Mouse (Mus musculus) lung, embryonic 15.5 days (tissue): ENCODE data around the gene Ccdc89. TPM values are rescaled to one million over a fixed set of nuclear protein-coding genes. Genes with fewer than 3 reads are reported as not detected.

ENCODE experiments used
- ATAC-seq: fragments of 200-750 bp; cut with Nextera tagmentation; 2 replicates; pipeline ENCODE4 v1.8.0; 2017; ENCODE audit warnings: moderate number of reproducible peaks, borderline replicate concordance; ENCODE audit not compliant: low FRiP score, low TSS enrichment; ENCODE audit errors: extremely low read depth
- H3K27ac ChIP-seq: fragments of 300-500 bp; sonication (generic); 2 replicates; pipeline ENCODE4 v1.5.1; 2015; ENCODE audit warnings: moderate library complexity, mild to moderate bottlenecking, inconsistent platforms
- H3K27me3 ChIP-seq: fragments of 300-500 bp; sonication (generic); 2 replicates; pipeline ENCODE4 v1.6.1; 2015; ENCODE audit warnings: inconsistent platforms
- H3K36me3 ChIP-seq: fragments of 300-500 bp; sonication (generic); 2 replicates; pipeline ENCODE4 v1.6.1; 2015; ENCODE audit warnings: inconsistent platforms
- H3K4me1 ChIP-seq: fragments of 300-500 bp; sonication (generic); 2 replicates; pipeline ENCODE4 v1.6.1; 2015; ENCODE audit warnings: inconsistent platforms
- H3K4me2 ChIP-seq: fragments of 300-500 bp; sonication (generic); 2 replicates; pipeline ENCODE4 v1.6.1; 2015; ENCODE audit warnings: inconsistent platforms, mild to moderate bottlenecking, moderate library complexity
- H3K4me3 ChIP-seq: fragments of 300-500 bp; sonication (generic); 2 replicates; pipeline ENCODE4 v1.5.1; 2015; ENCODE audit warnings: mild to moderate bottlenecking, inconsistent platforms
- H3K9ac ChIP-seq: fragments of 300-500 bp; sonication (generic); 2 replicates; pipeline ENCODE4 v1.6.1; 2015; ENCODE audit warnings: inconsistent platforms
- H3K9me3 ChIP-seq: fragments of 300-500 bp; sonication (generic); 2 replicates; pipeline ENCODE4 v1.6.1; 2016; ENCODE audit warnings: inconsistent platforms
- WGBS: fragments of 180-500 bp; shearing (Covaris S2); methylation state at CpG from one replicate; pipeline ENCODE4 v1.1.7; 2015; 5-methylcytosine and 5-hydroxymethylcytosine counted together
- polyA plus RNA-seq: library from polyadenylated mRNA; unstranded; fragments of >200 nt; fragmentation: Nextera tagmentation; extraction: Ambion mirVana; gene quantifications from 2 replicates; pipeline ENCODE4 v1.2.1, GENCODE M21; 2015

Gene Ccdc89
- polyA plus RNA-seq, result 1.6 TPM in 2 replicates

DNA sequence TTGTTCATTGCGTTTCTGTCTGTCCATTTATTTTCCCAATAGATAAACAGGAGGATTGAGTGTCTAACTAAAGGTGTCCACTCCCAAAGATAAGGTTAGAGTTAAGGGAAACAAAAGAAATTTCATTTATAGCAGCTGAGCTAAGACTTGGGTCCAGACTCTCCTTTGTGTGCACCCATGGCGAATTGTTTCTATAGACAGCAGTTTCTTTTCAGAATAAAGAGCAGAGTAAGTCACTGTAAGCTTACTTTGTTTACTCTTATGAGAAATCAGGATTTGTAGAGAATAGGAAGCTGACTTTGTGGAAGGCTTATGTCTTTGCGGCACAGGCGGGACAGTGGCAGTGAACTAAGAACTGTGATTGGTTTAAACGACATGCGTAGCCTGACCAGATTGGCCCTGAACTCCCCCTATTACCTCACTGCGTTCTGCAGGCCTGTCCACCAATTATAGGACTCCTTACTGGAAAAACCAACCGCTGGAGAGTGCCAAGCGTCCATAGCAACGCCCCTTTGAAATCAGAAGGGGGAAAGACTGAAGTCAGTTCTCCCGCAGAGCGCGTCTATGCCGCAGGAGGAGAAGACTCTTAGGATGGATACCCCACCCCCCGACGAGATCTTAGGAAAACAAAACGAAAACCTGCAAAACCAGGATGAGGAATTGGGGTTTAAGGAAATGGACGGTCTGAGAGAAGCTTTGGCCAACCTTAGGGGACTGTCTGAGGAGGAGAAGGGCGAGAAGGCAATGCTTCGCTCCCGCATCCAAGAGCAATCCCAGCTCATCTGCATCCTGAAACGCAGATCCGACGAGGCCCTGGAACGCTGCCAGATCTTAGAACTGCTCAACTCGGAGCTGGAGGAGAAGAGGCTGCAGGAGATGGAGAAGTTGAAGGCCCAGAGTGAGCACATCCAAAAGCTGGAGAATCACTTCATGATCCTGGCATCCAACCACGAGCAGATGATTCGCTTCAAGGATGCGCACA, at the start of gene Ccdc89:
Ccdc89 (plus strand) TSS at position 558 of the 982 bp plus-strand sequence.
- WGBS, result 20% methylated on average over 29 of the region's 29 CpGs
- H3K27ac ChIP-seq, result peak within 1 kb of the TSS; percentile 31; the same call in 1 of the 2 replicates
- ATAC-seq, result peak; percentile 100

GRCm38 (mm10) chr7:90384411-90384810, 42.0 kb upstream of the Ccdc89 start:
- H3K27me3 ChIP-seq, result no peaks in the 10 kb centered on the region
- no peak for ATAC-seq
- no peak overlapping the region for H3K27ac ChIP-seq
- H3K9me3 ChIP-seq, result no peaks in the 10 kb centered on the region
- H3K4me1 ChIP-seq, result no peaks in the 10 kb centered on the region
- no peaks in the 10 kb centered on the region for H3K36me3 ChIP-seq
- no peak overlapping the region for H3K4me3 ChIP-seq
- WGBS, result 72% methylated on average over 2 of the region's 2 CpGs
- no peak overlapping the region for H3K4me2 ChIP-seq
- H3K9ac ChIP-seq, result no peak overlapping the region

More for the DNA sequence above, at the start of gene Ccdc89:
- H3K4me1 ChIP-seq, result peaks cover 8% of the 10 kb centered on the region
- peak within 1 kb of the TSS; percentile 39 for H3K9ac ChIP-seq
- peak within 1 kb of the TSS; percentile 79 for H3K4me2 ChIP-seq
- no peaks in the 10 kb centered on the region for H3K27me3 ChIP-seq
- H3K4me3 ChIP-seq, result peak within 1 kb of the TSS; percentile 43
- no peaks in the 10 kb centered on the region for H3K9me3 ChIP-seq
- no peaks in the 10 kb centered on the region for H3K36me3 ChIP-seq

DNA sequence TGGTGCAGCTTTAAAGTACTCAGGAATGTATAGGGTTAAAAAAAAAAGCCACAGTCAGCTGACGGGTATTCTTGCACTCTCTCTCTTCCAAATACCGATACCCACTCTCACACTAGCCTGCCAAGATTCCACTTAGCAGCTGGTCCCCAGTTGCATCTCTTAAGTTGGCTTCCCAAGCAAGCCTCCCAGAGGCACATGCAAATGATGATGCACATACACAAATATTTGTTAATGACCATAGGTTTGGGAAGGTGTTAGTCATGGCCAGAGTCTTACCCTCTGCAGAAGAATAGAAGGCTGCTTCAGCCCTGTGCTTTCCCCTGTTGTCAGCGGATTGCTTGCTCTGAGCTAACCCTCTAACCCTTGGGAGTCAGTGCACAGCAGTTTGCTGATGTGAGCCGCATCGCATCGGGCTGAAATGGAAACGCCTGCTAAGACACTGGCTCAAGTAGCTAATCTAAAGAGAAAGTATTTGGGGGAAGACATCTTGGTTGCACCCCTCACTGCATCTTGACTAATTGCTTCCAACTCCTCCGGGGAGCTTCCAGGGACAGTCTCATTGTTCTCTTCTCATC, 39.4 kb upstream of the Ccdc89 start:
- ATAC-seq, result no peak
- Histone ChIP-seq H3K36me3 (no peaks in the 10 kb centered on the region), H3K9me3 (no peaks in the 10 kb centered on the region), H3K9ac (no peak overlapping the region), H3K27me3 (no peaks in the 10 kb centered on the region), H3K4me2 (peak overlapping the region; percentile 22; the same call in 1 of the 2 replicates), H3K4me1 (no peaks in the 10 kb centered on the region), H3K4me3 (no peak overlapping the region), H3K27ac (no peak overlapping the region)
- WGBS, result 11% methylated on average over 8 of the region's 8 CpGs

- H3K4me2 ChIP-seq, result no peak overlapping the region
- no peak overlapping the region for H3K9ac ChIP-seq
Observed at GRCm38 (mm10) chr7:90389765-90390164, 36.6 kb upstream of the Ccdc89 start.

GRCm38 (mm10) chr7:90395073-90395472, 31.3 kb upstream of the Ccdc89 start:
- H3K36me3 ChIP-seq, result no peaks in the 10 kb centered on the region
- no peak overlapping the region for H3K4me3 ChIP-seq
- 16% methylated on average over 4 of the region's 4 CpGs for WGBS
- ATAC-seq, result no peak
- no peak overlapping the region for H3K27ac ChIP-seq
- no peak overlapping the region for H3K4me2 ChIP-seq
- no peaks in the 10 kb centered on the region for H3K27me3 ChIP-seq
- no peaks in the 10 kb centered on the region for H3K9me3 ChIP-seq
- no peak overlapping the region for H3K9ac ChIP-seq
- H3K4me1 ChIP-seq, result peaks cover 3% of the 10 kb centered on the region; the same call in 1 of the 2 replicates

More at GRCm38 (mm10) chr7:90389765-90390164, 36.6 kb upstream of the Ccdc89 start:
- Histone ChIP-seq H3K27ac (no peak overlapping the region; the same call in 1 of the 2 replicates), H3K9me3 (no peaks in the 10 kb centered on the region), H3K27me3 (no peaks in the 10 kb centered on the region), H3K36me3 (no peaks in the 10 kb centered on the region), H3K4me1 (no peaks in the 10 kb centered on the region), H3K4me3 (no peak overlapping the region)
- ATAC-seq, result no peak
- WGBS, result 35% methylated on average over 3 of the region's 3 CpGs

DNA sequence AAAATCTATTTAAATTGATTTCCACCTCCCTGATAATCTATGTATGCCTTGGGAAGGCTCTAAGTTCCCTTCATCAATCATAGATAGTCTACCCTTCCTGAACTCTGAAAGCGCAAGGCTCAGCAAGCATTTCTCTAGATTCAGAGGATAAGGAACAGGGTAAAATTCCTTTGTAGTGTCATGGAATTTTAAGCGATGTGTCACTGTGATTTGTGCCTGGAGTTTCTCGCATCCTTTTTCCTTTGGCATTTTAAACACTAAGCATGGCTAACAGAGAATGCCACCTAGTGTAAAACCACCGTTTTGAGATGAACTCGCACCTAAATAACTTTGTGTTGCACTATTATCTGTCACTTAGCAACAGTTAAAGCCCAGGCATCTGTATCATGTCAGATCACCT, 30.4 kb upstream of the Ccdc89 start:
- no peak overlapping the region for H3K9ac ChIP-seq
- no peaks in the 10 kb centered on the region for H3K9me3 ChIP-seq
- peaks cover 3% of the 10 kb centered on the region; the same call in 1 of the 2 replicates for H3K4me1 ChIP-seq
- H3K27ac ChIP-seq, result no peak overlapping the region
- H3K27me3 ChIP-seq, result no peaks in the 10 kb centered on the region
- H3K4me3 ChIP-seq, result no peak overlapping the region
- no peak overlapping the region for H3K4me2 ChIP-seq
- WGBS, result 44% methylated on average over 5 of the region's 5 CpGs
- no peak for ATAC-seq
- H3K36me3 ChIP-seq, result no peaks in the 10 kb centered on the region

DNA sequence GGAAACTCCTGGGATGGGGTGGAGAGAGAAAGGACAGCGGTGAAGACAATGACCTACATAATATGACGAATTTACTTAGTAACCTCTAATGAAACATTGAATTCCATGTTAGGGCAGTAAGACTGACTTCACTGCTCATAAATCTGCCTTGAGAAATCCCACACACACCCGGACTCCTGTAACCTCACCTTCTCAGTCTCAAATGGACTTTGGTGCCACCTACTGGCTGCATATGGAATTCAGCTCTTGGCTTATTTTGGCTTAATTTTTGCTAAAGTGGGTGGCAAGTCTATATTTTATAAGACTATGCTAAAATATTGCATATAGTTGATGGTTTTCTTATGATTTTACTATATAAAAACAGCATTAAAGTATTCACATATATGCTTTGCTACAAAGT, 16.4 kb upstream of the Ccdc89 start:
- 35% methylated on average over 3 of the region's 3 CpGs for WGBS
- H3K27me3 ChIP-seq, result no peaks in the 10 kb centered on the region
- H3K4me1 ChIP-seq, result no peaks in the 10 kb centered on the region
- H3K9me3 ChIP-seq, result no peaks in the 10 kb centered on the region
- no peak overlapping the region for H3K4me3 ChIP-seq
- no peak overlapping the region for H3K9ac ChIP-seq
- ATAC-seq, result no peak; the same call in 1 of the 2 replicates
- no peak overlapping the region for H3K27ac ChIP-seq
- no peaks in the 10 kb centered on the region for H3K36me3 ChIP-seq
- no peak overlapping the region for H3K4me2 ChIP-seq

DNA sequence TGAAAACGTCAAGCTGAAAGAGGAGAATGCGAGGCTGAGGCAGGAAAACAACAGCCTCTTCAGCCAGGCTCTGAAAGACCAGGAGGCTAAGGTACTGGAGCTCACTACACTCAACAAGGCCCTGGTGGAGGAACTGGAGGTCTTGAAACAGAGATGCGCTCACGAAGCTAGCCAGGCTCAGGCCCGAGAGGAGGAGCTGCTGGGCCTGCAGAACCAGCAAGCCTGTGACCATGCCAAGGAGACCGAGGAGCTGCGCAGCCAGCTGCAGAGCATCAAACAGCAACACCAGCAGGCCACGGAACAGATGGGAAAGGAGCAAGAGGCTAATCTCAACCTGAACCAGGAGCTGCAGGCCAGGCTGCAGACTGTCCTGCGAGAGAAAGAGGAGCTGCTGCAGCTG, 629 bp downstream of the Ccdc89 start:
- Histone ChIP-seq H3K9me3 (no peaks in the 10 kb centered on the region), H3K4me1 (peaks cover 8% of the 10 kb centered on the region), H3K4me3 (peak overlapping the region; percentile 43), H3K27me3 (no peaks in the 10 kb centered on the region), H3K36me3 (no peaks in the 10 kb centered on the region), H3K9ac (peak overlapping the region; percentile 39; the same call in 1 of the 2 replicates), H3K27ac (no peak overlapping the region), H3K4me2 (peak overlapping the region; percentile 79)
- 57% methylated on average over 9 of the region's 9 CpGs for WGBS
- no peak for ATAC-seq

DNA sequence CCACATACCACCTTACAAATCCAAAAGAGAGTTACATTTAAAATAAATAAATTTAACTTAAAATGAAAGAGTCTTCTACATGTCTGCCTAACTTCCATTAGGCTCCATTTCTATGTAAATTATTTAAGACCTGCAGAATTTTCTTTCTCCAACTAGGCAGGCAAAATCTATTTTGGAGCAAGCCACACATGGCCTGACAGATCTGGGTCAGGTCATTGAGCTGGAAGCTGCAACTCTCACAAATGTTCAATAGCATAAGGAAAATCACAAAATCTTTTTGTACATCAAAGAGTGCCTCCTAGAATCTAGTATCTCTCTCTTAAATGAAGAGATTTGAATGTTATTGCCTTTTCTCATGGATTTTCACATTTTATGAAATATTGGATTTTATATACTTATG, 5.8 kb downstream of the Ccdc89 start:
- Histone ChIP-seq H3K4me2 (no peak overlapping the region), H3K9ac (no peak overlapping the region), H3K9me3 (no peaks in the 10 kb centered on the region), H3K27ac (no peak overlapping the region), H3K27me3 (no peaks in the 10 kb centered on the region), H3K4me1 (no peaks in the 10 kb centered on the region), H3K4me3 (no peak overlapping the region), H3K36me3 (no peaks in the 10 kb centered on the region)
- no peak for ATAC-seq

DNA sequence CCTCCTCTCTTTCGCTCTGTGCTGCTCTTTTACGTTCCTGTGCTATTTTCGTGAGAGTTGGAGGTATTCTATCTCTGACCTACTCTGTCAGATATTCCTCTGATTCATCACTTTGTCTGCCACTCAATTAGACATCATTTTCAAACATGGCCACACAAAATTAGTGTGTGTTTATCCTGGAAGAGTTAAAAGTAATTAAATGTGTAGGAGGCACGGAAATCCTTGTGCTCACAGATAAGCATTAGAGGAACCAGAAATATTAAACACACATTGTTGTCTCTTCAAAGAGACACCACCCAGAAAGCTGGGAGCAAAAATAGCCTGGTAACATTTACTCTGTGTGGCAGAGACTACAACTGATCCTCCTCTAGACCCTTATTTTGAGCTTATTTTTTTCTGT, 13.7 kb downstream of the Ccdc89 start:
- Histone ChIP-seq H3K4me3 (no peak overlapping the region), H3K9ac (no peak overlapping the region), H3K27me3 (no peaks in the 10 kb centered on the region), H3K4me2 (no peak overlapping the region), H3K36me3 (no peaks in the 10 kb centered on the region), H3K9me3 (no peaks in the 10 kb centered on the region), H3K27ac (no peak overlapping the region), H3K4me1 (no peaks in the 10 kb centered on the region)
- WGBS, result 69% methylated on average over 4 of the region's 4 CpGs
- ATAC-seq, result no peak

- WGBS, result 10% methylated on average over 4 of the region's 4 CpGs
- Histone ChIP-seq H3K36me3 (0 out of 2 replicates have a peak, but pooled peaks cover 2% of the 10 kb centered on the region), H3K9me3 (no peaks in the 10 kb centered on the region), H3K27me3 (no peaks in the 10 kb centered on the region), H3K27ac (peak overlapping the region; percentile 98), H3K4me2 (peak overlapping the region; percentile 66), H3K4me1 (peaks cover 5% of the 10 kb centered on the region; the same call in 1 of the 2 replicates), H3K9ac (peak overlapping the region; percentile 98), H3K4me3 (peak overlapping the region; percentile 98)
- no peak for ATAC-seq
Observed at GRCm38 (mm10) chr7:90442070-90442469, 15.7 kb downstream of the Ccdc89 start.
